Mouse (Mus musculus): ENCODE results near the gene Cmtm6. TPM values are rescaled to one million over a fixed set of nuclear protein-coding genes. Genes with fewer than 3 reads are reported as not detected.

Gene Cmtm6
- polyA plus RNA-seq, 1 experiment from 2014 or later: 71.8 TPM

GRCm38 (mm10) chr9:114793764-114794295 lies 62.9 kb downstream of the Cmtm6 start:
- Histone ChIP-seq H3K36me3 (ENCODE audit: control insufficient read depth, insufficient read depth, low read length) (no peaks in the 10 kb centered on the region), H3K27me3 (ENCODE audit: control insufficient read depth, insufficient read depth, low read length) (no peaks in the 10 kb centered on the region), H3K4me3 (replicated peaks; ENCODE audit: low read length) (no peak overlapping the region), H3K9ac (ENCODE audit: low read length) (no peak overlapping the region), H3K9me3 (replicated peaks; ENCODE audit: control insufficient read depth, low read length) (no peaks in the 10 kb centered on the region), H3K4me1 (ENCODE audit: control insufficient read depth, insufficient read depth, low read length) (no peaks in the 10 kb centered on the region; the same call in 1 of the 2 replicates), H3K4me2 (ENCODE audit: low read depth, low read length) (no peak overlapping the region), H3K27ac (ENCODE audit: low read length) (no peak overlapping the region)
- WGBS: 84% methylated on average over 9 of the region's 9 CpGs
- no peak for ATAC-seq (ENCODE audit: insufficient read depth, low FRiP score)

- no peak overlapping the region for H3K9ac ChIP-seq (ENCODE audit: low read length)
- no peak for ATAC-seq (ENCODE audit: insufficient read depth, low FRiP score)
- no peak overlapping the region for H3K27ac ChIP-seq (ENCODE audit: low read length)
- no peaks in the 10 kb centered on the region for H3K36me3 ChIP-seq (ENCODE audit: control insufficient read depth, insufficient read depth, low read length)
- H3K27me3 ChIP-seq (ENCODE audit: control insufficient read depth, insufficient read depth, low read length): no peaks in the 10 kb centered on the region
- H3K9me3 ChIP-seq (replicated peaks; ENCODE audit: control insufficient read depth, low read length): no peaks in the 10 kb centered on the region
- WGBS: 75% methylated on average over 4 of the region's 4 CpGs
- no peak overlapping the region for H3K4me2 ChIP-seq (ENCODE audit: low read depth, low read length)
- H3K4me1 ChIP-seq (ENCODE audit: control insufficient read depth, insufficient read depth, low read length): no peaks in the 10 kb centered on the region; the same call in 1 of the 2 replicates
- H3K4me3 ChIP-seq (replicated peaks; ENCODE audit: low read length): no peak overlapping the region
Observed at GRCm38 (mm10) chr9:114794491-114794890, 63.6 kb downstream of the Cmtm6 start.

DNA sequence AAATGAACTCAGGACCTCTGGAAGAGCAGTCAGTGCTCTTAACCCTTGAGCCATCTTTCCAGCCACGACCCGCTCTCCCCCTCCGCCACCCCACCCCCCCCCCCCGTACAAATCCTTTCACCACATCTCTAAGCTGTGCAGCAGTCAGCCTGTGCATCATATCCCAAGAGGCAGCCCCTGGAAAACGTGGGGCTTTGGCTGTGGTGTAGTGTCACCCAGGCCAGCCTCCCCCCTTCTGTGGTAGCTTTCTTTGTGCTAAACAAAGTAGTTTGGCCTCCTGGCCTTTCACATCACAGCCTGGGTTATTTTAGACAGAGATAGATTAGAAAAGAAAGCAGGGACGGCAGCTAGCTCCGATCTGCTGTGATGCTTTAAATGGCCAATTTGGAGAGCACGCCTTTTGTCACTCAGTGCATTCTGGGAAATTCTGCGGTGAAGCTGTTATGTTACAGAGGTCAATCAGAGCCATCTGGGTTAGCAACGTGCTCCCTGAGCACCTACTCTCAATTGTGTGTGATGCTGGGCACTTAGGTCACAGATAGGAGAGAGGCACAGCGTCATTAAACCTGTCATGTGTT lies 65.6 kb downstream of the Cmtm6 start:
- Histone ChIP-seq H3K4me3 (replicated peaks; ENCODE audit: low read length) (no peak overlapping the region), H3K9ac (ENCODE audit: low read length) (no peak overlapping the region), H3K27me3 (ENCODE audit: control insufficient read depth, insufficient read depth, low read length) (no peaks in the 10 kb centered on the region), H3K27ac (ENCODE audit: low read length) (no peak overlapping the region), H3K36me3 (ENCODE audit: control insufficient read depth, insufficient read depth, low read length) (no peaks in the 10 kb centered on the region), H3K4me2 (ENCODE audit: low read depth, low read length) (no peak overlapping the region), H3K9me3 (replicated peaks; ENCODE audit: control insufficient read depth, low read length) (no peaks in the 10 kb centered on the region), H3K4me1 (ENCODE audit: control insufficient read depth, insufficient read depth, low read length) (peaks cover 2% of the 10 kb centered on the region; the same call in 1 of the 2 replicates)
- WGBS: 43% methylated on average over 11 of the region's 11 CpGs
- ATAC-seq (ENCODE audit: insufficient read depth, low FRiP score): no peak

- Histone ChIP-seq H3K27ac (ENCODE audit: low read length) (no peak overlapping the region), H3K4me1 (ENCODE audit: control insufficient read depth, insufficient read depth, low read length) (peaks cover 2% of the 10 kb centered on the region; the same call in 1 of the 2 replicates), H3K4me3 (replicated peaks; ENCODE audit: low read length) (no peak overlapping the region), H3K27me3 (ENCODE audit: control insufficient read depth, insufficient read depth, low read length) (no peaks in the 10 kb centered on the region), H3K9me3 (replicated peaks; ENCODE audit: control insufficient read depth, low read length) (no peaks in the 10 kb centered on the region), H3K9ac (ENCODE audit: low read length) (no peak overlapping the region), H3K4me2 (ENCODE audit: low read depth, low read length) (no peak overlapping the region), H3K36me3 (ENCODE audit: control insufficient read depth, insufficient read depth, low read length) (no peaks in the 10 kb centered on the region)
- ATAC-seq (ENCODE audit: insufficient read depth, low FRiP score): peak; percentile 73
- 53% methylated on average over 11 of the region's 11 CpGs for WGBS
Observed at GRCm38 (mm10) chr9:114797329-114798004, 66.6 kb downstream of the Cmtm6 start.

DNA sequence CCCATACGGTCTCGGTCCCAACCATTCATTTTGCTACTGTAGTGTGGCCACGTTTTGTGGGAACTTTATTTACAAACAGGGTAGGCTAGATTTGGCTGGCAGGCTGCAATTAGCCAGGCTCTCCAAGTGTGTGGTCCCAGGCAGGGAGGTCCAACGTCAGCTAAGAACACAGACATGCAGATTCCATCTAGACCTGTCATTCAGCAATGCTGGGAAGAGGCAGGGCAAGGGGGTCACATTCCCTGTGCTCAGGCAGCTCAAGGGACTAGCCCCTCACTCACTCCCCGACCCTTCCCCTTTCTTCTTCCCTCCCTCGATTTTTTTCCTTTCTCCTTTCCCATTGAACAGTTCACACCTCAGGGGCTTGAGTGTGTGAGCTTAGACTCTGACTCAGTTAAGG lies 67.9 kb downstream of the Cmtm6 start:
- Histone ChIP-seq H3K4me2 (ENCODE audit: low read depth, low read length) (no peak overlapping the region), H3K27ac (ENCODE audit: low read length) (no peak overlapping the region), H3K4me1 (ENCODE audit: control insufficient read depth, insufficient read depth, low read length) (peaks cover 2% of the 10 kb centered on the region; the same call in 1 of the 2 replicates), H3K27me3 (ENCODE audit: control insufficient read depth, insufficient read depth, low read length) (no peaks in the 10 kb centered on the region), H3K36me3 (ENCODE audit: control insufficient read depth, insufficient read depth, low read length) (no peaks in the 10 kb centered on the region), H3K9ac (ENCODE audit: low read length) (no peak overlapping the region; the same call in 1 of the 2 replicates), H3K4me3 (replicated peaks; ENCODE audit: low read length) (no peak overlapping the region), H3K9me3 (replicated peaks; ENCODE audit: control insufficient read depth, low read length) (no peaks in the 10 kb centered on the region)
- WGBS: 38% methylated on average over 6 of the region's 6 CpGs
- ATAC-seq (ENCODE audit: insufficient read depth, low FRiP score): no peak

Other genes with a start within 250 kb of the Cmtm6 start
- gene Ccr4, start 226.2 kb upstream of the Cmtm6 start, polyA plus RNA-seq (2015; fragmentation: Nextera tagmentation; extraction: Ambion mirVana): 0.04 TPM in 1 of 2 replicates, not detected in the other
- 0.19 TPM in 1 of 2 replicates, not detected in the other for gene C130032M10Rik, start 215.4 kb upstream of the Cmtm6 start, polyA plus RNA-seq (2015; fragmentation: Nextera tagmentation; extraction: Ambion mirVana)
- gene Trim71, start 166.7 kb upstream of the Cmtm6 start, polyA plus RNA-seq (2015; fragmentation: Nextera tagmentation; extraction: Ambion mirVana): 0.96 and 0.98 TPM in 2 replicates
- gene Cnot10, start 90.9 kb upstream of the Cmtm6 start, polyA plus RNA-seq (2015; fragmentation: Nextera tagmentation; extraction: Ambion mirVana): 54.6 and 57.8 TPM in 2 replicates
- 45.2 and 53.0 TPM in 2 replicates for gene Dync1li1, start 42.3 kb upstream of the Cmtm6 start, polyA plus RNA-seq (2015; fragmentation: Nextera tagmentation; extraction: Ambion mirVana)
- 87.2 and 95.6 TPM in 2 replicates for gene Cmtm7, start 50.7 kb downstream of the Cmtm6 start, polyA plus RNA-seq (2015; fragmentation: Nextera tagmentation; extraction: Ambion mirVana)
- 59.5 and 65.6 TPM in 2 replicates for gene Cmtm8, start 113.0 kb downstream of the Cmtm6 start, polyA plus RNA-seq (2015; fragmentation: Nextera tagmentation; extraction: Ambion mirVana)
- gene Gpd1l, start 202.9 kb downstream of the Cmtm6 start, polyA plus RNA-seq (2015; fragmentation: Nextera tagmentation; extraction: Ambion mirVana): 18.7 and 20.2 TPM in 2 replicates
- gene Osbpl10, start 247.5 kb downstream of the Cmtm6 start, polyA plus RNA-seq (2015; fragmentation: Nextera tagmentation; extraction: Ambion mirVana): 0.95 and 1.4 TPM in 2 replicates